ENCODE assay signal across 12 mouse cellular contexts in the genomic region with DNA sequence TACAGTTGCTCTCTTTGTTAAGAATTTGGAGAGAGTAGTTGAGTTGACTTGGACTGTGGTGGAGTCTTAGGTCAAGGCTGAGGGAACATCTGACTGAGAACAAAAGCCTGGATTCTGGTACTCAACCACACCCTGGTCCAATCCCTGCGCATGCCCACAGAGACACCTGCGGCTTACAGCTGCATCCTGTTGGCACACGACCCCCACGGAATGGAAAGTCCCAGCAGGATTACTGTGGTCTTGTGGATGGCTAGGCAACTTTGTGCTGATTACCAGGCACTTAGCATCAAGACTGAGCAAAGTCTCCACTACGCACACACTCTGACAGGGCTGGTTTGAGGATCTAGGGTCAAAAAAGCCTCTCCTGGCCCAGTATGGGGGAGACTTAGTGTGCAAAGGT.
"Had no signal": no experiment of that assay in that cellular context is flagged by ENCODE, and none has a peak within 500 bp of the region (broad histone marks: within the 10 kb centered on the region; RNA-seq: fewer than 3 reads in every experiment).

No protein-coding gene starts in this region.

- H3K4me2 ChIP-seq: liver, embryonic 13.5 days; midbrain, embryonic 12.5 days had no signal

- H3K27ac ChIP-seq: kidney, postnatal 0 days; left cerebral cortex, adult 2 months; liver, embryonic 13.5 days; midbrain, embryonic 12.5 days had no signal

- H3K4me1 ChIP-seq: liver, embryonic 13.5 days; midbrain, embryonic 12.5 days had no signal

- H3K36me3 ChIP-seq: liver, embryonic 13.5 days; midbrain, embryonic 12.5 days had no signal

- H3K9me3 ChIP-seq: liver, embryonic 13.5 days; midbrain, embryonic 12.5 days had no signal

- DNase-seq: kidney, adult 2 months; kidney, postnatal 4 days; liver, embryonic 13.5 days; lung, adult 2 months; lung, postnatal 36 days; thymus, postnatal 25 days had no signal

- H3K4me3 ChIP-seq: left cerebral cortex, adult 2 months; liver, embryonic 13.5 days; midbrain, embryonic 12.5 days had no signal

- H3K27me3 ChIP-seq: liver, embryonic 13.5 days; midbrain, embryonic 12.5 days had no signal

- ATAC-seq: intestine, postnatal 0 days; lung, postnatal 0 days; midbrain, embryonic 16.5 days had no signal

- H3K9ac ChIP-seq: liver, embryonic 13.5 days; midbrain, embryonic 12.5 days had no signal
